Comparison of ENCODE assay signal across 9 mouse cellular contexts in genomic region chr7:4795767-4796433, GRCm38 (mm10). TPM values are rescaled to one million over a fixed set of nuclear protein-coding genes. Genes with fewer than 3 reads are reported as not detected.
DNase-seq lines count a peak whose midpoint lies in the region; ATAC-seq and TF ChIP-seq lines count a peak whose summit lies in the region.
"Had no signal": no experiment of that assay in that cellular context is flagged by ENCODE, and none has a peak within 500 bp of the region (broad histone marks: within the 10 kb centered on the region; RNA-seq: fewer than 3 reads in every experiment).

No protein-coding gene starts in this region.

- no peak overlapping the region for H3K4me2 ChIP-seq in midbrain, embryonic 11.5 days
- no peak overlapping the region for H3K4me2 ChIP-seq in myocyte (ENCODE audit: low read depth)
- H3K4me2 ChIP-seq: heart, embryonic 15.5 days had no signal

- H3K4me1 ChIP-seq in cerebellum, adult 2 months (ENCODE audit: control insufficient read depth, insufficient read depth, low read length): no peaks in the 10 kb centered on the region
- H3K4me1 ChIP-seq in midbrain, embryonic 11.5 days (ENCODE audit: control insufficient read depth, insufficient read depth, low read length): peaks cover 6% of the 10 kb centered on the region
- H3K4me1 ChIP-seq in midbrain, embryonic 10.5 days: peaks cover 15% of the 10 kb centered on the region

- no peak overlapping the region for H3ac ChIP-seq in myocyte (ENCODE audit: control insufficient read depth, insufficient read length)

- peak; percentile 59; the same call in 1 of the 2 replicates for TF ChIP-seq CTCF in cerebellum, adult 2 months (IDR thresholded peaks at IDR 0.05; ENCODE audit: borderline replicate concordance, insufficient read depth, low read depth, low read length)

- peak; percentile 39 to 63 for DNase-seq in cerebellum, adult 2 months
- no peak for DNase-seq in cerebellum, postnatal 4 days (ENCODE audit: low spot score in 2 of 2)
- peak; percentile 83 for DNase-seq in midbrain, embryonic 11.5 days (ENCODE audit: low spot score, missing footprints)
- no peak for DNase-seq in midbrain, embryonic 10.5 days (ENCODE audit: low spot score)
- DNase-seq in cerebellum, adult 9-10 months: peak; percentile 79
- DNase-seq in right cerebral cortex, adult 18-20 months: no peak

- no peak for ATAC-seq in midbrain, embryonic 11.5 days (ENCODE audit: low FRiP score)
- peak; percentile 24 for ATAC-seq in inflammation-experienced regulatory T-cells, adult 6 months

- H3K27ac ChIP-seq in cerebellum, adult 2 months (ENCODE audit: insufficient read depth, low read length): no peak overlapping the region
- H3K27ac ChIP-seq in midbrain, embryonic 11.5 days (ENCODE audit: low read depth, low read length): no peak overlapping the region
- H3K27ac ChIP-seq in midbrain, embryonic 10.5 days (replicated peaks): no peak overlapping the region
- H3K27ac ChIP-seq: heart, embryonic 15.5 days had no signal

- no peaks in the 10 kb centered on the region for H3K27me3 ChIP-seq in cerebellum, adult 2 months (ENCODE audit: control insufficient read depth, insufficient read depth, low read length)
- H3K27me3 ChIP-seq in midbrain, embryonic 11.5 days (ENCODE audit: control insufficient read depth, insufficient read depth, low read length): no peaks in the 10 kb centered on the region
- peaks cover 1% of the 10 kb centered on the region; the same call in 1 of the 2 replicates for H3K27me3 ChIP-seq in midbrain, embryonic 10.5 days (ENCODE audit: low read depth, poor library complexity, severe bottlenecking)
- no peaks in the 10 kb centered on the region for H3K27me3 ChIP-seq in myocyte (ENCODE audit: control insufficient read depth, insufficient read depth, insufficient read length)
- H3K27me3 ChIP-seq: heart, embryonic 15.5 days had no signal

- H3K79me2 ChIP-seq in myocyte (ENCODE audit: control insufficient read depth, insufficient read depth): peaks cover 25% of the 10 kb centered on the region

- no peak overlapping the region for H3K4me3 ChIP-seq in cerebellum, adult 2 months (replicated peaks; ENCODE audit: insufficient read depth, low read depth, low read length)
- H3K4me3 ChIP-seq in midbrain, embryonic 11.5 days (ENCODE audit: low read depth, low read length): no peak overlapping the region
- H3K4me3 ChIP-seq in midbrain, embryonic 10.5 days: no peak overlapping the region
- H3K4me3 ChIP-seq in myocyte: no peak overlapping the region
- H3K4me3 ChIP-seq: heart, embryonic 15.5 days had no signal

- TF ChIP-seq POLR2A in cerebellum, adult 2 months (IDR thresholded peaks at IDR 0.05; ENCODE audit: borderline replicate concordance, insufficient read depth, low read length): no peak
- peak; percentile 42 for TF ChIP-seq POLR2A in myocyte (IDR thresholded peaks at IDR 0.05; ENCODE audit: insufficient read length, low read depth)

- H3K36me3 ChIP-seq in midbrain, embryonic 11.5 days (ENCODE audit: control insufficient read depth, insufficient read depth, low read length): peaks cover 13% of the 10 kb centered on the region
- H3K36me3 ChIP-seq in midbrain, embryonic 10.5 days: peaks cover 51% of the 10 kb centered on the region
- H3K36me3 ChIP-seq in myocyte (ENCODE audit: control insufficient read depth, insufficient read depth): peaks cover 31% of the 10 kb centered on the region

- H3K9me3 ChIP-seq in midbrain, embryonic 11.5 days (ENCODE audit: control insufficient read depth, low read length): no peaks in the 10 kb centered on the region
- H3K9me3 ChIP-seq in midbrain, embryonic 10.5 days (replicated peaks): no peaks in the 10 kb centered on the region
- H3K9me3 ChIP-seq: heart, embryonic 15.5 days had no signal

- H3K9ac ChIP-seq in midbrain, embryonic 11.5 days (ENCODE audit: low read length): no peak overlapping the region
- H3K9ac ChIP-seq: heart, embryonic 15.5 days had no signal

- WGBS in cerebellum, adult 2 months: 51% methylated on average over 7 of the region's 7 CpGs
- WGBS in midbrain, embryonic 11.5 days: 75% methylated on average over 7 of the region's 7 CpGs
- WGBS in midbrain, embryonic 10.5 days: 73% methylated on average over 7 of the region's 7 CpGs

TF ChIP-seq in myocyte, 11 proteins besides CTCF, POLR2A, EP300 and RAD21:
- TF ChIP-seq TCF12 (IDR thresholded peaks at IDR 0.05; ENCODE audit: insufficient read depth, poor library complexity, severe bottlenecking) (no peak), SRF (IDR thresholded peaks at IDR 0.05; ENCODE audit: control insufficient read depth, insufficient read length, low read depth) (no peak), USF1 (IDR thresholded peaks at IDR 0.05; ENCODE audit: low read depth) (no peak), MAX (IDR thresholded peaks at IDR 0.05; ENCODE audit: low read depth) (no peak), MYOG (IDR thresholded peaks at IDR 0.05; ENCODE audit: control insufficient read depth in 1 of 3, insufficient read depth in 1 of 3, insufficient read length in 2 of 3, low read depth in 2 of 3) (no peak), TCF3 (IDR thresholded peaks at IDR 0.05; ENCODE audit: insufficient read length, low read depth) (no peak), POLR2AphosphoS2 (IDR thresholded peaks at IDR 0.05; ENCODE audit: insufficient read length, low read depth) (peak; percentile 83)

RNA-seq across cellular contexts. Expression of gene Rpl28, which starts 3.2 kb away (rescaled TPM):
- polyA plus RNA-seq in cerebellum, adult 2 months (2012; rRNA removed): 268 and 296 TPM in 2 replicates
- 203 and 211 TPM in 2 replicates for polyA plus RNA-seq in midbrain, embryonic 11.5 days (2014; fragmentation: Nextera tagmentation; extraction: Ambion mirVana)
- polyA plus RNA-seq in midbrain, embryonic 10.5 days (2016; fragmentation: Nextera tagmentation; extraction: Ambion mirVana): 339 and 383 TPM in 2 replicates
- 100 to 1,000 TPM; 324 to 638 (median 419) TPM for polyA plus RNA-seq in inflammation-experienced regulatory T-cells, adult 6 months (2017; shearing (Covaris generic))
- 3,329 TPM for polyA plus RNA-seq in myocyte (2012; fragmentation: generic; extraction: Trizol)

RNA-seq across cellular contexts. Expression of gene Tmem238, which starts 6.4 kb away (rescaled TPM):
- 13.2 and 15.6 TPM in 2 replicates for polyA plus RNA-seq in cerebellum, adult 2 months (2012; rRNA removed)
- polyA plus RNA-seq in midbrain, embryonic 11.5 days (2014; fragmentation: Nextera tagmentation; extraction: Ambion mirVana): 1.3 and 1.4 TPM in 2 replicates
- polyA plus RNA-seq in midbrain, embryonic 10.5 days (2016; fragmentation: Nextera tagmentation; extraction: Ambion mirVana): 2.7 and 3.4 TPM in 2 replicates
- under 1 TPM in 1 of 3 experiments, not detected in 2; 0.90 TPM for polyA plus RNA-seq in inflammation-experienced regulatory T-cells, adult 6 months (2017; shearing (Covaris generic))
- polyA plus RNA-seq in myocyte (2012; fragmentation: generic; extraction: Trizol): 7.1 TPM

RNA-seq across cellular contexts. Expression of gene Tmem190, which starts 13.2 kb away (rescaled TPM):
- not detected in 2 replicates for polyA plus RNA-seq in cerebellum, adult 2 months (2012; rRNA removed)
- not detected in 2 replicates for polyA plus RNA-seq in midbrain, embryonic 11.5 days (2014; fragmentation: Nextera tagmentation; extraction: Ambion mirVana)
- polyA plus RNA-seq in midbrain, embryonic 10.5 days (2016; fragmentation: Nextera tagmentation; extraction: Ambion mirVana): not detected in 2 replicates
- not detected for polyA plus RNA-seq in inflammation-experienced regulatory T-cells, adult 6 months (2017; shearing (Covaris generic))
- not detected for polyA plus RNA-seq in myocyte (2012; fragmentation: generic; extraction: Trizol)
- polyA plus RNA-seq: heart, embryonic 15.5 days had no signal

RNA-seq across cellular contexts. Expression of gene Il11, which starts 13.2 kb away (rescaled TPM):
- polyA plus RNA-seq in cerebellum, adult 2 months (2012; rRNA removed): 1.2 TPM in 2 replicates
- 0.07 TPM in 1 of 2 replicates, not detected in the other for polyA plus RNA-seq in midbrain, embryonic 11.5 days (2014; fragmentation: Nextera tagmentation; extraction: Ambion mirVana)
- 0.21 TPM in 1 of 2 replicates, not detected in the other for polyA plus RNA-seq in midbrain, embryonic 10.5 days (2016; fragmentation: Nextera tagmentation; extraction: Ambion mirVana)
- polyA plus RNA-seq in inflammation-experienced regulatory T-cells, adult 6 months (2017; shearing (Covaris generic)): not detected
- 0.56 TPM for polyA plus RNA-seq in myocyte (2012; fragmentation: generic; extraction: Trizol)
- polyA plus RNA-seq: heart, embryonic 15.5 days had no signal

RNA-seq across cellular contexts. Expression of gene Ube2s, which starts 16.5 kb away (rescaled TPM):
- 179 and 211 TPM in 2 replicates for polyA plus RNA-seq in cerebellum, adult 2 months (2012; rRNA removed)
- polyA plus RNA-seq in midbrain, embryonic 11.5 days (2014; fragmentation: Nextera tagmentation; extraction: Ambion mirVana): 392 and 412 TPM in 2 replicates
- 357 and 426 TPM in 2 replicates for polyA plus RNA-seq in midbrain, embryonic 10.5 days (2016; fragmentation: Nextera tagmentation; extraction: Ambion mirVana)
- polyA plus RNA-seq in inflammation-experienced regulatory T-cells, adult 6 months (2017; shearing (Covaris generic)): 10 to 100 TPM; 13.2 to 64.5 (median 31.1) TPM
- polyA plus RNA-seq in myocyte (2012; fragmentation: generic; extraction: Trizol): 261 TPM

Comparison
In these comparisons a context has a peak if more than half of its experiments do, and no peak if none do; other contexts are left out.
1. DNase-seq: peak in cerebellum, adult 2 months (2 of 2), midbrain, embryonic 11.5 days (single experiment) and cerebellum, adult 9-10 months (single experiment); none in cerebellum, postnatal 4 days (0 of 2), midbrain, embryonic 10.5 days (single experiment) and right cerebral cortex, adult 18-20 months (single experiment).